Mouse (Mus musculus) megakaryocyte-erythroid progenitor cell, adult 5 weeks (primary cell): ENCODE measurements around the gene Mgrn1. TPM values are rescaled to one million over a fixed set of nuclear protein-coding genes. Genes with fewer than 3 reads are reported as not detected.

Source experiments
- polyA plus RNA-seq: library from polyadenylated mRNA; stranded (reverse); fragments of >175 nt; gene quantifications from 2 replicates; pipeline ENCODE4 v1.2.3, GENCODE M21; 2012

The Mgrn1 gene
- 26.9 and 28.9 TPM in 2 replicates for polyA plus RNA-seq

GRCm38 (mm10) chr16:4885760-4886689, at the start of gene Mgrn1:
Gene Mgrn1 (plus strand): TSS chr16:4886249.

GRCm38 (mm10) chr16:4880136-4880825, 5.8 kb upstream of the Mgrn1 start, which contains the start of gene Ubald1:
Gene Ubald1 (minus strand): TSS chr16:4880315.

GRCm38 (mm10) chr16:4938461-4938860, 52.4 kb downstream of the Mgrn1 start, which contains the start of gene Nudt16l1:
Gene Nudt16l1 (plus strand): TSS chr16:4938761.

GRCm38 (mm10) chr16:4963797-4964709, 78.0 kb downstream of the Mgrn1 start, which contains the start of gene Anks3:
Gene Anks3 (minus strand): TSS chr16:4964205.

Other genes with a start within 250 kb of the Mgrn1 start
- 5.5 and 6.5 TPM in 2 replicates for gene Vasn, start 246.3 kb upstream of the Mgrn1 start, polyA plus RNA-seq
- 14.1 and 16.5 TPM in 2 replicates for gene Dnaja3, start 246.3 kb upstream of the Mgrn1 start, polyA plus RNA-seq
- gene Coro7, start 206.5 kb upstream of the Mgrn1 start, polyA plus RNA-seq: 391 and 400 TPM in 2 replicates
- 15.7 and 20.6 TPM in 2 replicates for gene Nmral1, start 166.9 kb upstream of the Mgrn1 start, polyA plus RNA-seq
- gene Hmox2, start 159.9 kb upstream of the Mgrn1 start, polyA plus RNA-seq: 13.0 and 14.7 TPM in 2 replicates
- gene Cdip1, start 96.0 kb upstream of the Mgrn1 start, polyA plus RNA-seq: 37.4 and 39.7 TPM in 2 replicates
- gene 4930562C15Rik, start 50.8 kb upstream of the Mgrn1 start, polyA plus RNA-seq: not detected in 2 replicates
- 306 and 321 TPM in 2 replicates for gene Ubald1, start 5.9 kb upstream of the Mgrn1 start, polyA plus RNA-seq
- 38.9 and 41.7 TPM in 2 replicates for gene Nudt16l1, start 52.5 kb downstream of the Mgrn1 start, polyA plus RNA-seq
- gene Anks3, start 78.0 kb downstream of the Mgrn1 start, polyA plus RNA-seq: 35.1 and 47.1 TPM in 2 replicates
- 0.03 TPM in 1 of 2 replicates, not detected in the other for gene Sept12, start 111.6 kb downstream of the Mgrn1 start, polyA plus RNA-seq
- gene Smim22, start 121.0 kb downstream of the Mgrn1 start, polyA plus RNA-seq: not detected in 2 replicates
- gene Rogdi, start 127.3 kb downstream of the Mgrn1 start, polyA plus RNA-seq: 111 and 130 TPM in 2 replicates
- gene Glyr1, start 163.6 kb downstream of the Mgrn1 start, polyA plus RNA-seq: 23.6 and 25.3 TPM in 2 replicates
- 20.0 and 22.6 TPM in 2 replicates for gene Ubn1, start 163.8 kb downstream of the Mgrn1 start, polyA plus RNA-seq
- 0.02 TPM in 1 of 2 replicates, not detected in the other for gene Ppl, start 246.2 kb downstream of the Mgrn1 start, polyA plus RNA-seq